Mouse (Mus musculus): Measurements from ENCODE around the gene Trim41.

- TF ChIP-seq CTCF (IDR thresholded peaks at IDR 0.05; ENCODE audit: low read depth, low read length) = 0 out of 2 replicates have a peak, but pooled peaks have one; percentile 10
- no peak for TF ChIP-seq POLR2A (IDR thresholded peaks at IDR 0.05; ENCODE audit: extremely low read depth, insufficient read depth, low read length)
These were observed 41.7 kb downstream of the Trim41 start for GRCm38 (mm10) chr11:48775483-48775882.

All from liver, adult 2 months (tissue).